ENCODE assay signal across 10 mouse cellular contexts in the genomic region with DNA sequence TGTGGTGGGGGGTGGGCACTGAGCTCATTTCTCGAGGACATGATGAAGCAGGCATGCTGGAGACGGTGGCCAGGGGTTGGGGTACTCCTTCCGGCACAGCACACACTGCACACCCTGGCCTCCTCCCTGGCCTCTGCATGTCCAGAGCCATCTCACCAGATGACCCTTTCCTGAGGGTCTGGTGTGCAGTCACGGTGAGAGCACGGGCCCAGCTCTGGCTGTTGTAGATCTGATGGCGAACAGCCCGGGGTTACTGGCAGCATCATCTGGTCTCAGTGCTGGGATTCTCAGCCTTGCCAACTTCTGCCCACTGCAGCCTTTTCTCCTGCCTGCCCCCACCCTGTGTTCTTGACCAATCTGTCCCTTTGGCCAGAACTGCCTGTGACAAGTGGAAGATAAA. TPM values are rescaled to one million over a fixed set of nuclear protein-coding genes. Genes with fewer than 3 reads are reported as not detected.
DNase-seq lines count a peak whose midpoint lies in the region; ATAC-seq and TF ChIP-seq lines count a peak whose summit lies in the region.
"Had no signal": no experiment of that assay in that cellular context is flagged by ENCODE, and none has a peak within 500 bp of the region (broad histone marks: within the 10 kb centered on the region; RNA-seq: fewer than 3 reads in every experiment).

No protein-coding gene starts in this region.

- H3K27ac ChIP-seq in forebrain, postnatal 0 days (ENCODE audit: low read depth, low read length): no peak overlapping the region
- H3K27ac ChIP-seq in forebrain, embryonic 14.5 days (ENCODE audit: low read depth, low read length): no peak overlapping the region
- H3K27ac ChIP-seq in midbrain, embryonic 15.5 days: 0 out of 2 replicates have a peak overlapping the region, but pooled peaks have one; percentile 14
- no peak overlapping the region for H3K27ac ChIP-seq in midbrain, embryonic 11.5 days (ENCODE audit: low read depth, low read length)
- H3K27ac ChIP-seq in kidney, embryonic 16.5 days (ENCODE audit: low read length): no peak overlapping the region
- H3K27ac ChIP-seq: stomach, embryonic 15.5 days had no signal

- 63% methylated on average over 7 of the region's 7 CpGs for WGBS in forebrain, postnatal 0 days
- WGBS in forebrain, embryonic 14.5 days: 86% methylated on average over 7 of the region's 7 CpGs
- 90% methylated on average over 7 of the region's 7 CpGs for whole genome bisulfite sequencing in midbrain, embryonic 15.5 days
- WGBS in midbrain, embryonic 11.5 days: 87% methylated on average over 7 of the region's 7 CpGs
- 79% methylated on average over 7 of the region's 7 CpGs for WGBS in kidney, embryonic 16.5 days

- H3K4me3 ChIP-seq in forebrain, postnatal 0 days (ENCODE audit: low read depth, low read length): no peak overlapping the region
- no peak overlapping the region for H3K4me3 ChIP-seq in forebrain, embryonic 14.5 days (ENCODE audit: low read depth, low read length)
- no peak overlapping the region for H3K4me3 ChIP-seq in midbrain, embryonic 15.5 days
- H3K4me3 ChIP-seq in midbrain, embryonic 11.5 days (ENCODE audit: low read depth, low read length): no peak overlapping the region
- no peak overlapping the region for H3K4me3 ChIP-seq in kidney, embryonic 16.5 days (ENCODE audit: low read length)
- H3K4me3 ChIP-seq: stomach, embryonic 15.5 days had no signal

- no peaks in the 10 kb centered on the region for H3K36me3 ChIP-seq in forebrain, postnatal 0 days (ENCODE audit: insufficient read depth)
- H3K36me3 ChIP-seq in forebrain, embryonic 14.5 days (ENCODE audit: control insufficient read depth, insufficient read depth, low read length): no peaks in the 10 kb centered on the region
- no peaks in the 10 kb centered on the region for H3K36me3 ChIP-seq in midbrain, embryonic 15.5 days (replicated peaks)
- no peaks in the 10 kb centered on the region for H3K36me3 ChIP-seq in midbrain, embryonic 11.5 days (ENCODE audit: control insufficient read depth, insufficient read depth, low read length)
- no peaks in the 10 kb centered on the region for H3K36me3 ChIP-seq in kidney, embryonic 16.5 days (ENCODE audit: insufficient read depth, low read length)
- H3K36me3 ChIP-seq: stomach, embryonic 15.5 days had no signal

- no peaks in the 10 kb centered on the region; the same call in none of the 2 replicates for H3K4me1 ChIP-seq in forebrain, postnatal 0 days (ENCODE audit: insufficient read depth)
- peaks cover 5% of the 10 kb centered on the region; the same call in 1 of the 2 replicates for H3K4me1 ChIP-seq in forebrain, embryonic 14.5 days (ENCODE audit: control insufficient read depth, insufficient read depth, low read length)
- peaks cover 26% of the 10 kb centered on the region; the same call in 1 of the 2 replicates for H3K4me1 ChIP-seq in midbrain, embryonic 15.5 days
- peaks cover 8% of the 10 kb centered on the region; the same call in 1 of the 2 replicates for H3K4me1 ChIP-seq in midbrain, embryonic 11.5 days (ENCODE audit: control insufficient read depth, insufficient read depth, low read length)
- peaks cover 13% of the 10 kb centered on the region for H3K4me1 ChIP-seq in kidney, embryonic 16.5 days (ENCODE audit: insufficient read depth, low read length)

- no peak overlapping the region for H3K4me2 ChIP-seq in forebrain, postnatal 0 days (ENCODE audit: low read depth)
- no peak overlapping the region for H3K4me2 ChIP-seq in forebrain, embryonic 14.5 days (ENCODE audit: low read length)
- H3K4me2 ChIP-seq in midbrain, embryonic 15.5 days: no peak overlapping the region
- no peak overlapping the region for H3K4me2 ChIP-seq in midbrain, embryonic 11.5 days
- no peak overlapping the region for H3K4me2 ChIP-seq in kidney, embryonic 16.5 days (replicated peaks; ENCODE audit: low read depth, low read length)
- H3K4me2 ChIP-seq: stomach, embryonic 15.5 days had no signal

- no peak for TF ChIP-seq CTCF in forebrain, postnatal 0 days (IDR thresholded peaks at IDR 0.05; ENCODE audit: low read depth)

- no peaks in the 10 kb centered on the region for H3K9me3 ChIP-seq in forebrain, postnatal 0 days (ENCODE audit: low read length)
- no peaks in the 10 kb centered on the region for H3K9me3 ChIP-seq in forebrain, embryonic 14.5 days (replicated peaks; ENCODE audit: control insufficient read depth, low read length)
- H3K9me3 ChIP-seq in midbrain, embryonic 15.5 days: no peaks in the 10 kb centered on the region
- H3K9me3 ChIP-seq in midbrain, embryonic 11.5 days (ENCODE audit: control insufficient read depth, low read length): no peaks in the 10 kb centered on the region
- H3K9me3 ChIP-seq in kidney, embryonic 16.5 days (ENCODE audit: low read length): no peaks in the 10 kb centered on the region
- H3K9me3 ChIP-seq: stomach, embryonic 15.5 days had no signal

- H3K9ac ChIP-seq in forebrain, postnatal 0 days: no peak overlapping the region
- no peak overlapping the region for H3K9ac ChIP-seq in forebrain, embryonic 14.5 days (ENCODE audit: low read length)
- H3K9ac ChIP-seq in midbrain, embryonic 15.5 days: no peak overlapping the region
- no peak overlapping the region for H3K9ac ChIP-seq in midbrain, embryonic 11.5 days (ENCODE audit: low read length)
- H3K9ac ChIP-seq in kidney, embryonic 16.5 days (replicated peaks; ENCODE audit: low read length): no peak overlapping the region
- H3K9ac ChIP-seq: stomach, embryonic 15.5 days had no signal

- intact Hi-C loops in left cerebral cortex, postnatal 4 days (cut with DNase I): no loop called here

- DNase-seq in forebrain, postnatal 0 days: no peak
- no peak for DNase-seq in forebrain, embryonic 14.5 days (ENCODE audit: low spot score)
- DNase-seq in midbrain, embryonic 11.5 days (ENCODE audit: low spot score, missing footprints): no peak
- peak; percentile 76 to 81 for DNase-seq in cerebellum, postnatal 36 days
- peak; percentile 87 for DNase-seq in left cerebral cortex, postnatal 4 days
- DNase-seq in natural killer cell, adult 2 months (ENCODE audit: low spot score in 2 of 2): no peak
- DNase-seq: B cell, adult 2 months had no signal

- H3K27me3 ChIP-seq in forebrain, postnatal 0 days (ENCODE audit: insufficient read depth, low read length): no peaks in the 10 kb centered on the region
- no peaks in the 10 kb centered on the region for H3K27me3 ChIP-seq in forebrain, embryonic 14.5 days (replicated peaks; ENCODE audit: control insufficient read depth, insufficient read depth, low read length)
- H3K27me3 ChIP-seq in midbrain, embryonic 15.5 days (replicated peaks): no peaks in the 10 kb centered on the region
- no peaks in the 10 kb centered on the region for H3K27me3 ChIP-seq in midbrain, embryonic 11.5 days (ENCODE audit: control insufficient read depth, insufficient read depth, low read length)
- no peaks in the 10 kb centered on the region for H3K27me3 ChIP-seq in kidney, embryonic 16.5 days (ENCODE audit: insufficient read depth, low read length)
- H3K27me3 ChIP-seq: stomach, embryonic 15.5 days had no signal

- ATAC-seq in forebrain, postnatal 0 days: peak; percentile 18; the same call in 1 of the 2 replicates
- no peak for ATAC-seq in forebrain, embryonic 14.5 days
- ATAC-seq in midbrain, embryonic 15.5 days (replicated peaks): peak; percentile 37; the same call in 1 of the 2 replicates
- no peak for ATAC-seq in midbrain, embryonic 11.5 days (ENCODE audit: low FRiP score)
- ATAC-seq in kidney, embryonic 16.5 days (ENCODE audit: low FRiP score, low TSS enrichment): no peak

RNA-seq across cellular contexts. Expression of gene Efr3b, which starts 32.6 kb away (rescaled TPM):
- total RNA-seq in forebrain, postnatal 0 days (2014; rRNA removed): 65.7 and 86.6 TPM in 2 replicates
- polyA plus RNA-seq in forebrain, postnatal 0 days (2015; fragmentation: Nextera tagmentation; extraction: Ambion mirVana): 16.5 and 25.5 TPM in 2 replicates
- polyA plus RNA-seq in forebrain, embryonic 14.5 days (2014; fragmentation: Nextera tagmentation; extraction: Ambion mirVana): 16.9 and 20.6 TPM in 2 replicates
- 47.8 and 51.7 TPM in 2 replicates for polyA plus RNA-seq in midbrain, embryonic 15.5 days (2015; fragmentation: Nextera tagmentation; extraction: Ambion mirVana)
- 11.4 and 11.7 TPM in 2 replicates for polyA plus RNA-seq in midbrain, embryonic 11.5 days (2014; fragmentation: Nextera tagmentation; extraction: Ambion mirVana)
- total RNA-seq in left cerebral cortex, postnatal 4 days (2021): 100 to 1,000 TPM in 1 of 2 experiments, 10 to 100 TPM in 1; 100.0 to 102 TPM
- polyA plus RNA-seq in kidney, embryonic 16.5 days (2015; fragmentation: Nextera tagmentation; extraction: Ambion mirVana): 3.4 and 3.9 TPM in 2 replicates

RNA-seq across cellular contexts. Expression of gene Pomc, which starts 51.3 kb away (rescaled TPM):
- total RNA-seq in forebrain, postnatal 0 days (2014; rRNA removed): 3.9 and 6.7 TPM in 2 replicates
- 3.7 and 4.8 TPM in 2 replicates for polyA plus RNA-seq in forebrain, postnatal 0 days (2015; fragmentation: Nextera tagmentation; extraction: Ambion mirVana)
- polyA plus RNA-seq in forebrain, embryonic 14.5 days (2014; fragmentation: Nextera tagmentation; extraction: Ambion mirVana): 8.3 and 12.9 TPM in 2 replicates
- 5.0 and 9.1 TPM in 2 replicates for polyA plus RNA-seq in midbrain, embryonic 15.5 days (2015; fragmentation: Nextera tagmentation; extraction: Ambion mirVana)
- polyA plus RNA-seq in midbrain, embryonic 11.5 days (2014; fragmentation: Nextera tagmentation; extraction: Ambion mirVana): 6.9 and 7.3 TPM in 2 replicates
- 1 to 10 TPM; 1.6 to 1.9 TPM for total RNA-seq in left cerebral cortex, postnatal 4 days (2021)
- 2.5 and 2.7 TPM in 2 replicates for polyA plus RNA-seq in kidney, embryonic 16.5 days (2015; fragmentation: Nextera tagmentation; extraction: Ambion mirVana)

Comparison
In these comparisons a context has a peak if more than half of its experiments do, and no peak if none do; other contexts are left out.
1. ATAC-seq: peak in forebrain, postnatal 0 days (single experiment) and midbrain, embryonic 15.5 days (single experiment); none in forebrain, embryonic 14.5 days (single experiment), midbrain, embryonic 11.5 days (single experiment) and kidney, embryonic 16.5 days (single experiment).
2. DNase-seq: peak in cerebellum, postnatal 36 days (2 of 2) and left cerebral cortex, postnatal 4 days (single experiment); none in forebrain, postnatal 0 days (single experiment), forebrain, embryonic 14.5 days (single experiment), midbrain, embryonic 11.5 days (single experiment) and natural killer cell, adult 2 months (0 of 2).